Mouse (Mus musculus): Measurements from ENCODE around the gene Btrc.

DNA sequence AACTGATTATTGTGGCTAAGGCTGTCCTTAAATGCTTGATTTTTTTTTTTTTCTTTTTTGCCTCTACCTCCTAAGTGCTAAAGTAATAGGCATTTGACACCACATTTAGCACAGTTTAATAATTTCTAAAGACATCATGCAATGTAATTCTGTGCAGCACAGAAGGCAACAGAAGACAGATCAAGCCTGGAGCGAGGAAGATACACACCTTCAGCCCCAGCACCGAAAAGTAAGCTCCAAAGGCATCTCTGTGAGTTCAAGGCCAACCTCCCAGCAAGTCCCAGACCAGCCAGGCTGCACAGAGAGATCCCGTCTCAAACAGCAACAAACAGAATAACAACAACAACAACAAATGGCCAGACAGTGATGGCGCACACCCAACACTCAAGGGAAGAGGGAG lies 73.6 kb downstream of the Btrc start:
- TF ChIP-seq USF2 (conservative IDR thresholded peaks at IDR 0.05; ENCODE audit: low read depth, low read length) (no peak), CTCF (conservative IDR thresholded peaks at IDR 0.05 in 1 of 2, IDR thresholded peaks at IDR 0.05 in 1 of 2; ENCODE audit: low read depth in 2 of 2, low read length in 2 of 2) (no peak), MAZ (IDR thresholded peaks at IDR 0.05; ENCODE audit: low read depth, low read length) (no peak), BHLHE40 (IDR thresholded peaks at IDR 0.05; ENCODE audit: low read depth, low read length) (no peak), EP300 (IDR thresholded peaks at IDR 0.05; ENCODE audit: low read length) (no peak), ZNF384 (IDR thresholded peaks at IDR 0.05; ENCODE audit: low read depth, low read length) (no peak)

Data from CH12.LX (cell line).